Mouse (Mus musculus) gastrocnemius, postnatal 14 days (tissue): ENCODE data around the gene Slbp. TPM values are rescaled to one million over a fixed set of nuclear protein-coding genes. Genes with fewer than 3 reads are reported as not detected.

Experiments
- DNase-seq: peaks from one replicate; pipeline ENCODE4 v3.0.0; 2021; ENCODE audit warnings: mixed read lengths
- intact Hi-C: fragments of 180-260 bp; cut with DNase I; formaldehyde crosslinking; loops from one replicate; pipeline ENCODE4 v1.15.1; 2025; ENCODE audit warnings: low total_unique reads
- total RNA-seq, 2 experiments: library from RNA; stranded (reverse); gene quantifications; 2 replicates each; pipeline ENCODE4 v1.2.3; 2021

The Slbp gene
- total RNA-seq, 2 experiments from 2014 or later = 11.8 to 13.0 TPM

- intact Hi-C loops = no loop called here
- DNase-seq = no peak
Observed at GRCm38 (mm10) chr5:33638826-33639225, 13.5 kb downstream of the Slbp start.

- intact Hi-C loops = no loop called here
- no peak for DNase-seq
Observed at GRCm38 (mm10) chr5:33637606-33638350, 14.6 kb downstream of the Slbp start.

GRCm38 (mm10) chr5:33635361-33635760 is 17.0 kb downstream of the Slbp start:
- DNase-seq = no peak
- intact Hi-C loops = no loop called here

- intact Hi-C loops = no loop called here
- DNase-seq = peak; percentile 29
Observed at GRCm38 (mm10) chr5:33632526-33632925, 19.8 kb downstream of the Slbp start.

GRCm38 (mm10) chr5:33630615-33631014 is 21.8 kb downstream of the Slbp start:
- DNase-seq = peak; percentile 62
- intact Hi-C loops = no loop called here

GRCm38 (mm10) chr5:33630061-33630460 is 22.3 kb downstream of the Slbp start:
- intact Hi-C loops = no loop called here
- DNase-seq = peak; percentile 44

- DNase-seq = peak; percentile 100
- intact Hi-C loops = no loop called here
Observed at GRCm38 (mm10) chr5:33629301-33629987, 22.9 kb downstream of the Slbp start, which contains the start of the genes Fam53a and Gm9903. Fam53a (minus strand) TSS chr5:33629635. Gm9903 (plus strand) TSS chr5:33629925.

- peak; percentile 67 for DNase-seq
- intact Hi-C loops = no loop called here
Observed at GRCm38 (mm10) chr5:33628820-33629300, 23.5 kb downstream of the Slbp start.

GRCm38 (mm10) chr5:33627968-33628367 is 24.4 kb downstream of the Slbp start:
- DNase-seq = no peak
- intact Hi-C loops = no loop called here

GRCm38 (mm10) chr5:33623766-33624165 is 28.6 kb downstream of the Slbp start:
- DNase-seq = no peak
- intact Hi-C loops = no loop called here

- intact Hi-C loops = no loop called here
- no peak for DNase-seq
Observed at GRCm38 (mm10) chr5:33622671-33623070, 29.7 kb downstream of the Slbp start.

- intact Hi-C loops = no loop called here
- no peak for DNase-seq
Observed at GRCm38 (mm10) chr5:33614391-33614790, 38.0 kb downstream of the Slbp start.

GRCm38 (mm10) chr5:33611795-33612194 is 40.6 kb downstream of the Slbp start:
- intact Hi-C loops = no loop called here
- DNase-seq = no peak

- DNase-seq = no peak
- intact Hi-C loops = no loop called here
Observed at GRCm38 (mm10) chr5:33609226-33609625, 43.1 kb downstream of the Slbp start.

GRCm38 (mm10) chr5:33607434-33607833 is 44.9 kb downstream of the Slbp start:
- intact Hi-C loops = no loop called here
- no peak for DNase-seq

- DNase-seq = no peak
- intact Hi-C loops = no loop called here
Observed at GRCm38 (mm10) chr5:33606631-33607030, 45.7 kb downstream of the Slbp start.

- intact Hi-C loops = no loop called here
- no peak for DNase-seq
Observed at GRCm38 (mm10) chr5:33605314-33605713, 47.1 kb downstream of the Slbp start.

- DNase-seq = no peak
- intact Hi-C loops = no loop called here
Observed at GRCm38 (mm10) chr5:33593620-33594019, 58.8 kb downstream of the Slbp start.

- intact Hi-C loops = loop anchor here (2.0 to 5.0 kb wide), 2 partner anchors 47 to 193 kb away; no protein-coding TSS in a partner anchor
Observed at GRCm38 (mm10) chr5:33589221-33589888, 63.0 kb downstream of the Slbp start.

GRCm38 (mm10) chr5:33588066-33588465 is 64.3 kb downstream of the Slbp start:
- intact Hi-C loops = loop anchor here (2.0 to 5.0 kb wide), 2 partner anchors 46 to 191 kb away; no protein-coding TSS in a partner anchor
- DNase-seq = no peak

More at GRCm38 (mm10) chr5:33589221-33589888, 63.0 kb downstream of the Slbp start:
- peak; percentile 70 for DNase-seq
